Mouse (Mus musculus) megakaryocyte, embryonic 14.5 days (primary cell): ENCODE data around the gene Slc35e2. TPM values are rescaled to one million over a fixed set of nuclear protein-coding genes. Genes with fewer than 3 reads are reported as not detected.
"Not testable (repeated sequence)": the region's sequence is repeated elsewhere in the genome, so short reads cannot be mapped to it uniquely, and the experiment has no call there.

Experiments used
- H3K27me3 ChIP-seq: replicated peaks from 2 replicates; pipeline ENCODE3; 2012; ENCODE audit warnings: inconsistent platforms
- H3K36me3 ChIP-seq: replicated peaks from 2 replicates; pipeline ENCODE3; 2012; ENCODE audit warnings: low read length, inconsistent platforms, mixed read lengths
- H3K4me1 ChIP-seq: 2 replicates; pipeline ENCODE4 v1.6.1; 2012; ENCODE audit warnings: inconsistent platforms
- H3K4me3 ChIP-seq: replicated peaks from 2 replicates; pipeline ENCODE3; 2012; ENCODE audit warnings: moderate library complexity, mild to moderate bottlenecking, inconsistent platforms
- H3K9me3 ChIP-seq: 2 replicates; pipeline ENCODE4 v1.6.1; 2012; ENCODE audit warnings: inconsistent platforms
- FLI1 ChIP-seq: IDR thresholded peaks from 2 replicates; pipeline ENCODE4 v1.6.1; 2012; ENCODE audit warnings: low read length, inconsistent platforms, mixed read lengths
- GATA1 ChIP-seq: IDR thresholded peaks from 3 replicates; pipeline ENCODE4 v1.6.1; 2012; ENCODE audit warnings: mixed read lengths, low read length, inconsistent platforms, borderline replicate concordance
- polyA plus RNA-seq: library from polyadenylated mRNA; stranded (reverse); fragments of >175 nt; gene quantifications from 2 replicates; pipeline ENCODE4 v1.2.3, GENCODE M21; 2012; ENCODE audit warnings: low replicate concordance; ENCODE audit not compliant: insufficient read depth

Gene Slc35e2
- polyA plus RNA-seq, 1 experiment, result 0.17 TPM

DNA sequence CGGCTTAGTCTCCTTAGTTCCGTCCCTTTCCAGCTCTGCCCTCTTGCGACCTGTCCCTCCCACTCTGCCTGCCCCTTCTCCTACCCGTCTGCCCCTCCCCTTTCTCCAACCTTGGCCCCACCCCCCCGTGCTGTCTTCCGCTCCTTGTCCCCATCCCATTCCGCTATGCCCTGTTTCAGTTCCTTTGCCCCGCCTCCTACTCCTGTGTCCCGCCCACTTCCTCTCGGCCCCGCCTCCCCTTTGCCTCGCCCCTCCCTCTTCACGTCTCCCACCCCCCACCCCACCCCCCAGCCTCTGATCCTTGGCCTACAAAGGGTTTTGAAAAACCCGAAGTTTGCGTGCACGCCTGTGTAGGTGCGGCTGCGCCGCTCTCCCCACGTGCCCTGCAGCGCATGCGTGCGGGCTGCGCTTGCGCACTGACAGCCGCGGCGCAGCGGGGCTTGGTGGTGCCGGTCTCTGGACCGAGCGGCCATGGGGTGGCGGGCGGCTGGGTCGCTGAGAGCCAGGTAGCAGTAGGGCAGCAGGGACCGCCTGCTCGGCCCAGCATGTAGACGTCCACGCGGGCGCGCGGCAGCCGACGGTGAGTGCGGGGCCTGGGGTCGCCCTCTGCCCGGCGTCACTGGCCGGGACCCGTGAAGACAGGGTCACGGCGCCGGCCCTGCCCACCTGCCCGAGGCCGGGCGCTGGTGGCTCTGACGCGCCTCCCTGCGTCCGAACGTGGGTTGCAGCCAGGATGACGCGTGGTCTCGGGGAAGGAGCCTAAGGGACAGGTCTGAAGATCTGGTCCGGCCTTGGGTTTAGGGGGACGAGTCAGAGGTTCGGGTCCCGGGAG, 37.6 kb upstream of the Slc35e2 start:
- Histone ChIP-seq H3K4me3 (peak overlapping the region; percentile 99), H3K36me3 (peaks cover 43% of the 10 kb centered on the region), H3K27me3 (no peaks in the 10 kb centered on the region), H3K9me3 (no peaks in the 10 kb centered on the region), H3K4me1 (peaks cover 84% of the 10 kb centered on the region)
- TF ChIP-seq FLI1, result no peak
- TF ChIP-seq GATA1, result no peak

- Histone ChIP-seq H3K4me3 (peak overlapping the region; percentile 99), H3K36me3 (peaks cover 39% of the 10 kb centered on the region), H3K9me3 (no peaks in the 10 kb centered on the region), H3K4me1 (peaks cover 81% of the 10 kb centered on the region), H3K27me3 (no peaks in the 10 kb centered on the region)
- TF ChIP-seq GATA1, result no peak
- TF ChIP-seq FLI1, result no peak
These were observed 36.7 kb upstream of the Slc35e2 start for GRCm38 (mm10) chr4:155564315-155565069.

DNA sequence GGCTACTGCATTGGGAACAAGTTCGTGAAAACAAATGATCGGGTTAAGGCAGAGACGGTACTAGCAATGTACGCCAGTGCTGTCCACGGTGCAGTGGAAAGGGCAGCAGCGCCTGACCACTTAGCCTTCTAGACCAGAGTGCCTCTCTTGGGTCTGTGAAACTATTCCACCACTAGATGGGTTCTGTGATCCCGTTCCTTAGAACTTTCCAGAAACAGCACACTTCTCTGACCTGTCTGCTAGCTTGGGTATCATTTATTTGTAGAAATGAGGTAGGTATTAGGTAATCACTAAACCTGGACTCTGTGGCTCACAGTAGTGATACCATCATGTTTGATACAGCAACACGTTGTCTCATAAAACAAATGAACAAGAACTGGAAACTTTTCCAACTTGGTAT, 34.7 kb upstream of the Slc35e2 start:
- TF ChIP-seq FLI1 (no peak), GATA1 (no peak)
- Histone ChIP-seq H3K9me3 (no peaks in the 10 kb centered on the region), H3K4me3 (no peak overlapping the region), H3K27me3 (no peaks in the 10 kb centered on the region), H3K36me3 (peaks cover 18% of the 10 kb centered on the region), H3K4me1 (peaks cover 79% of the 10 kb centered on the region)

GRCm38 (mm10) chr4:155568170-155568569, 33.0 kb upstream of the Slc35e2 start:
- TF ChIP-seq FLI1 (no peak), GATA1 (no peak)
- peaks cover 16% of the 10 kb centered on the region for H3K36me3 ChIP-seq
- H3K4me3 ChIP-seq, result no peak overlapping the region
- H3K27me3 ChIP-seq, result no peaks in the 10 kb centered on the region
- H3K9me3 ChIP-seq, result no peaks in the 10 kb centered on the region
- peaks cover 75% of the 10 kb centered on the region for H3K4me1 ChIP-seq

GRCm38 (mm10) chr4:155568632-155569370, 32.4 kb upstream of the Slc35e2 start:
- H3K9me3 ChIP-seq, result no peaks in the 10 kb centered on the region
- peaks cover 22% of the 10 kb centered on the region for H3K36me3 ChIP-seq
- no peak overlapping the region for H3K4me3 ChIP-seq
- no peaks in the 10 kb centered on the region for H3K27me3 ChIP-seq
- H3K4me1 ChIP-seq, result peaks cover 81% of the 10 kb centered on the region
- TF ChIP-seq FLI1 (no peak), GATA1 (no peak)

DNA sequence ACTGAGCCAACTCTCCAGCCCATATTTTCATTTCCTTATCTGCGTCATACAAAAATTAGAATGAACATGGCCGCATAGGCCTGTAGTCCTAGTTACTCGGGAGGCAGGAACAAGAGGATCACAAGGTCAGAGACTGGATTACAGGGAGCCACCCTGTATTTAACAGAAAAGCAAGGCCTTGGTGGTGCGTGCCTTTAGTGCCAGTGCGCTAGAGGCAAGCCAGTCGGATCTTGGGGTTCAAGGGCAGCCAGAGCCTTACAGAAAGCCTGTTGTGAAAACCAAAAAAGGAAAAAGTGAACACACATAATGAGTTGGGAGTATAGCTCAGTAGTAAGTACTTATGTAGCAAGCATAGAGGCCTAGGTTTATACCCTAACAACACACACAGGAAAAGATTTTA, 31.4 kb upstream of the Slc35e2 start:
- H3K4me3 ChIP-seq, result no peak overlapping the region
- H3K27me3 ChIP-seq, result peaks cover under 1% of the 10 kb centered on the region
- H3K36me3 ChIP-seq, result peaks cover 23% of the 10 kb centered on the region
- peaks cover 83% of the 10 kb centered on the region for H3K4me1 ChIP-seq
- TF ChIP-seq GATA1 (no peak), FLI1 (no peak)
- H3K9me3 ChIP-seq, result no peaks in the 10 kb centered on the region

GRCm38 (mm10) chr4:155570315-155570714, 30.9 kb upstream of the Slc35e2 start:
- H3K36me3 ChIP-seq, result peaks cover 23% of the 10 kb centered on the region
- not testable (repeated sequence) for H3K4me3 ChIP-seq, H3K27me3 ChIP-seq, H3K9me3 ChIP-seq
- peaks cover 82% of the 10 kb centered on the region for H3K4me1 ChIP-seq

DNA sequence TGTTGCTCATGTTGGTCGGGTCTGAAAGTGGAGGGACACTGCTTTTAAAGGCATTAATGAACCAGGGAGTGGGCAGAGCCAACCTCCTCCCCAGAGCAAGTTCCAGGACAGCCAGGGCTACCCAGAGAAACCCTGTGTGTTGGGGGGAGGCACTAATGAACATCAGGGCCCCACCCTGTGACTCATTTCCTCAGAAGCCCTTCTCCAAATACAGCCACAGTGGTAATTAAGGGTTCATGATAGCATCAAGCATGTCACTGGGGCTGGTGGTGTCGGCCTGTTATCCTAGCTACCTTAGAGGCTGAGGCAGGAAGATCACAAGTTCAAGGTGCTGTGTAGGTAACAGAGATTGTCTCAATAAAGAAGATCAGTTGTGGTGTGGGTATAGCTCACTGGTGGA, 29.8 kb upstream of the Slc35e2 start:
- Histone ChIP-seq H3K27me3 (peaks cover 2% of the 10 kb centered on the region), H3K9me3 (no peaks in the 10 kb centered on the region), H3K4me1 (peaks cover 78% of the 10 kb centered on the region), H3K4me3 (no peak overlapping the region), H3K36me3 (peaks cover 24% of the 10 kb centered on the region)
- no peak for TF ChIP-seq GATA1
- TF ChIP-seq FLI1, result no peak

GRCm38 (mm10) chr4:155573155-155573554, 28.1 kb upstream of the Slc35e2 start:
- Histone ChIP-seq H3K9me3 (no peaks in the 10 kb centered on the region), H3K4me1 (peaks cover 71% of the 10 kb centered on the region), H3K36me3 (peaks cover 36% of the 10 kb centered on the region), H3K27me3 (peaks cover 2% of the 10 kb centered on the region), H3K4me3 (no peak overlapping the region)
- TF ChIP-seq FLI1 (no peak), GATA1 (no peak)
